Mouse (Mus musculus): ENCODE results near the gene Lig3.

Lig3 gene

DNA sequence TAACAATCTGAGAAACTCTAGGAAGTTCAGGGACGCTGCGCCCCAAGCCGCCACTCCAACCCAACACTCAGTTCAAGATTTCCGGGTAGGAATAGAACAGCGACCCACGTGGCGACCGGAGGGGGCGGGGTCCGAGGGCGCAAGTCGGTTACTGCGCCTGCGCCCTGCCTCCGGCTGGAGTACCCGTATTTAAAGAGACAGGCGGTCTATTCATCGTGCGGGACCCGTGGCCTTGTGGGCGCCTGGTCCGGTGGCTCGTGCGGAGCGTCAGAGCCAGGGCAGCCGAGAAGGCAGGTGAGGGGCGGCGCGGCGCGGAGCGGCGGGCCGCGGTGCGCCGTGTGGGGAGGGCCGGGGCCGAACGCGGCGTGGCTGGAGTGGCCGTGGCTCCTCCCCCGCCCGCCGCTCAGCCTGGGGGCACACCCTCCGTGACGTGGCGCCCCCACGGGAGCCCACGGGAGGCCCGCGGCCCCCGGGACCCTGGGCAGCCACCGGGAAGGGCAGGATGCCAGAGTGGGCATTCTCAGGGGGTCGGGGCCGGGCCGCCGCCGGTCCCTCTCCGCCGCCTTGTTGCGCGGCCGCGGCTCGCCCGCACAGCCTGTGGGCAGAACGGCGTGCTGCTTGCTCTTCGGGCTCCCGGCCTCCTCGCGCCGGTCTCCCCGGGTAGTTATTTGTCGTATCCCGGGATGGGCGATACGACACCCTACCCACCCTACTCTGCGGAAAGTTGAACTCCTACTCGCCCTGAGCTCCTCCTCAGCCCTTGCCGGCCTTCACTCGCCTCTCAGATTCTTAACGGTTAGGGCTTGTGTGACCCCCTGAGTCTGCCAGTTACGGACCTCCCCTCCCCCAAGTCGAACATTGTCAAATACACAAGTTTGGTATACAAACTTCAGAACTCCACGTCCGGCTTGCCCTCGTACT, at the start of gene Lig3:
Lig3 (plus strand) TSS at position 126 of the 921 bp plus-strand sequence.
- in situ Hi-C loops (cut with MboI) = no loop called here

GRCm38 (mm10) chr11:82734227-82734626, 46.7 kb upstream of the Lig3 start:
- in situ Hi-C loops (cut with MboI) = no loop called here

GRCm38 (mm10) chr11:82739006-82739405, 41.9 kb upstream of the Lig3 start:
- in situ Hi-C loops (cut with MboI) = no loop called here

DNA sequence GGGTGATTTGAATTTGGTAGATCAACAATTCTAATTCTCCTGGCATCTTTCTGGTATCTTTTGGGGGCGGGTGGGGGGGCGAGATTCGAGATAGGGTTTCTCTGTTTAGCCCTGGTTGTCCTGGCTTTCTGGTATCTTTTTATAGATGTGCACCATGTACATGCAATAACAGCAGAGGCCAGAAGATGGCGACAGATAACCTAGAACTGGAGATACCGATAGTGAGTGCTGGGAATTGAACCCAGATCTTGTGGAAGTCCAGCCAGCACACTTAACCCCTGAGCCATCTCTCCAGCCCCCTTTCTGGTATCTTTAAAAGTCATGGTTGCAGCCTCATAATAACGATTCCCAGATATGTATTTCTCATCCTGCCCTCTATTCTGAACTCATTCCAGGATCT, 34.8 kb upstream of the Lig3 start:
- in situ Hi-C loops (cut with MboI) = no loop called here

- in situ Hi-C loops (cut with MboI) = no loop called here
Measured at GRCm38 (mm10) chr11:82746857-82747366, 34.0 kb upstream of the Lig3 start.

- in situ Hi-C loops (cut with MboI) = loop anchor here (25.0 kb wide), 1 partner anchor 435 kb away; the partner anchor contains the start of genes Slfn3 and Slfn4
Measured at GRCm38 (mm10) chr11:82752349-82753115, 28.4 kb upstream of the Lig3 start.

GRCm38 (mm10) chr11:82755919-82756318, 25.0 kb upstream of the Lig3 start:
- in situ Hi-C loops (cut with MboI) = loop anchor here (25.0 kb wide), 1 partner anchor 431 kb away; the partner anchor contains the start of genes Slfn3 and Slfn4

DNA sequence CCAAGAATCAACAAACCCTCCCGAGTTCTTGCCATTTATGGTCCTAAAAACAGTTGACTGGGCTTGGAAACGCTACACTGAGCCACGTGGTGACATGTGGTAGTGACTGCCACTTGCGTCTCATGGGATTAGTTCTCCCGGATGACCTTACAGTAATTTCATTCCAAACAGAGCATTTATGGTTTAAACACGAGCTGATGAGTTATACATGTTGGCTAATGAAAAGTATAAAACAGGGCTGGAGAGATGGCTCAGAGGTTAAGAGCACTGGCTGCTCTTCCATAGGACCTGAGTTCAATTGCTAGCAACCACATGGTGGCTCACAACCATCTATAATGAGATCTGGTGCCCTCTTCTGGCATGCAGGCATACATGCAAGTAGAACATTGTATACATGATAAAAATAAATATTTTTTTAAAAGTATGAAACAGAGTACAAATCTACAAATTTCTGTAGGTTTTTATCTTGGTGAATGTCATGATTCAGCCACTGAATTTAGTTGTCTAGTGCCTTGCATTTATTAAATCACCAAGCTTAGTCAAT, 18.6 kb upstream of the Lig3 start:
- in situ Hi-C loops (cut with MboI) = loop anchor here (10.0 to 25.0 kb wide), 2 partner anchors 112 to 425 kb away; partner anchors contain the start of genes Rffl, Slfn3 and Slfn4

DNA sequence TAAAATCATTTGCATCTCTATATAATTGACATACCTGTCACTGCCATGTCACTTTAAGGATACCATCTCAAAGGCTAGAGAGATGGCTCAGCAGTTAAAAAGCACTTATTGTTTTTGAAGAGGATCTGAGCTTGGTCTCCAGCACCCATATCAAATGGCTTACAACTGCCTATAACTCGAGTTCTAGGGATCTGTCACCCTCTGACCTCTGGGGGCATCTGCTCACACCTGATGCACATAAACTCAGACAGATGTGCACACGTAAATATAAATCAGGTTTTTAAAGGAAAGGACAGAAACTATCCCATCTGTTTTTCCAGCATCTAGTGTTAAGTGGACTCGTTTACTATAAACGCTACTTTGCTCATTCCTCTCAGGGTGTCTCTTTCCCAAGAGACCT, 17.6 kb upstream of the Lig3 start:
- in situ Hi-C loops (cut with MboI) = loop anchor here (10.0 to 25.0 kb wide), 2 partner anchors 112 to 424 kb away; partner anchors contain the start of genes Rffl, Slfn3 and Slfn4

DNA sequence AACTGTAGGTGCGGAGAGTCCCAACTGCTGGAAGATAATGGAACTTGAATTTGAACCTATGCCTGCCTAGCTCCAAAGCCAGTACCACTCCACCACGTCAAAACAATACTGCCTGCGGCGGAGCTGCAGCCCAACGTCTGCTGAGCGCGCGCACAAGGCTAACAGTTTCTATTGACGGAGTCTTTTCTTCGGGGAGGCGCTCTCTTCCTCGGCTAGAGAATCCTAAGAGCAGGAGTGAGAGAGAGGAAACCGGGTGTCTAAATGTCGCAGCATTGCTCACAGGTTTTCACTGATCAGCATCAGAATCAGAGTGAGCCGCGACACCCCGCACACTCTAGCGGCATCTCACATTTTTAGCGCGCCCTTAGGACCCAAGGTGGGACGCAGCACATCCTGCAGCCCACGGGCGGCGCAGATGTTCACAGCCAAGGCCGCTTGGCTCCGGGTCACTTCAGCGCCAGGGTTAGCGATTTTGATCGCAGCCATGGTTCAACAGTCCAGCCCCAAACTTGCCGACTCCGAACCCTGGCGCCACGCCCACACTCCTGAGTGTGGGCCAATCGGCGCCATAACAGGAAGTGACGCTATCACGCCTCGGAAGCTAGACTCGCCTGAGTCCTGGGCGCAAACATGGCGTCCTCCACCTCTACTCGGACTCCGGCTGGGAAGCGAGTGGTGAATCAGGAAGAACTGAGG, 17.0 kb upstream of the Lig3 start, which contains the start of the genes Cct6b and Zfp830:
Cct6b (minus strand) TSS at position 580 of the 696 bp plus-strand sequence.
Zfp830 (plus strand) TSS at position 604 of the 696 bp plus-strand sequence.
- in situ Hi-C loops (cut with MboI) = loop anchor here (10.0 to 25.0 kb wide), 2 partner anchors 111 to 423 kb away; partner anchors contain the start of genes Rffl, Slfn3 and Slfn4

DNA sequence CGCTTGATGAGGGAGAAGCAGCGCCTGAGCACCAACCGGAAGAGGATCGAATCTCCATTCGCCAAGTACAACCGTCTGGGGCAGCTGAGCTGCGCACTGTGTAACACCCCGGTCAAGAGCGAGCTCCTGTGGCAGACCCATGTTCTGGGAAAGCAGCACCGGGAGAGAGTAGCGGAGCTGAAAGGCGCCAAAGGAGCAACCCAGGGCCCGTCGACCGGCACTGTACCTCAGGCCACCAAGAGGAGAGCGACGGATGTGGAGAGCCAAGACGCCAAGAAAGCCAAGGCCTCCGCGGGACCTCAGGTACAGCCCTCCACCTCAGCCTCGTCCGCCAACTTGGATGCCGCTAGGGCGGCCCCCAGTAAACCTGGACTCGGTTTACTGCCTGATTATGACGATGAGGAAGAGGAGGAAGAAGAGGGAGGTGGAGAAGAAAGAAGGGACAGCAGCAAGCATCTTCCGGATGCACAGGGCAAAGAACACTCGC, 16.4 kb upstream of the Lig3 start:
- in situ Hi-C loops (cut with MboI) = loop anchor here (10.0 to 25.0 kb wide), 2 partner anchors 110 to 423 kb away; partner anchors contain the start of genes Rffl, Slfn3 and Slfn4

- in situ Hi-C loops (cut with MboI) = no loop called here
Measured at GRCm38 (mm10) chr11:82780134-82780533, 774 bp upstream of the Lig3 start.

DNA sequence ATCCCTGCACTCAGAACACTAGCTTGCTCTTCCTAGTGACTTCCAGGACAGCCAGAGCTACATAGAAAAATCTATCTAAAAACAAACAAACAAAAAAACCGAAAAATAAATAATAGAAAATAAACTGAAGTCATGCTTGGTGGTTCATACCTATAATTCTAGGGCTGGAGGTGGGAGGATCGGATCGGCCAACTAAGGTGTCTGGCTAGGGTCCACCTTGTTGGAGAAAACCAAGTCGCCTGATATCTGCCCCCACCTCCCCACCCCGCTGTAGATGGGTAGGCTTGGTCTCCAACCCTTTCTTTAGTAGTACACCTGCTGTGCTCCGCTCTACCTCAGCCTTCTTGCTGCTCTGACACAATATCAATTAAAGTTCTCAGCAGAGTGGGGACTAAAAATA, 1.3 kb downstream of the Lig3 start:
- in situ Hi-C loops (cut with MboI) = no loop called here

- in situ Hi-C loops (cut with MboI) = no loop called here
Measured at GRCm38 (mm10) chr11:82783453-82783852, 2.5 kb downstream of the Lig3 start.

- in situ Hi-C loops (cut with MboI) = no loop called here
Measured at GRCm38 (mm10) chr11:82806656-82807055, 25.7 kb downstream of the Lig3 start.

DNA sequence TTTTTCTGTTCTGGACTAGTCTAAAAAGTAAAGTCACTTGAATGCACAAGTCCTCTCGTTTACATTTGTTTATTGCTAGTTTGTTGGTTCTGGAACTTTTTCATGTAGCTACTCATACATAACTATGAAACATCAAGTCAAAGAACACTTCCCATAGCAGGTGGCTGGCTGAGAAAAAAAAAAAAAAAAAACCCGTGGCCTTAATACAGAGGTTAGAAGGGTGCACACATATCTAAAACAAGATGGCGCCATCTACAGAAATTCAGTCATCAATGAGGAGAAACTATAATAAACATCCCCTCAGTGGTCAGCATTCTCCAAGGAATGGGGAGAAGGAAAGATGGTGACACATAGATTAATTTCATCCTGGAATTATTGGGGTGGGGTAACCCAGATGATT, 26.5 kb downstream of the Lig3 start:
- in situ Hi-C loops (cut with MboI) = no loop called here

DNA sequence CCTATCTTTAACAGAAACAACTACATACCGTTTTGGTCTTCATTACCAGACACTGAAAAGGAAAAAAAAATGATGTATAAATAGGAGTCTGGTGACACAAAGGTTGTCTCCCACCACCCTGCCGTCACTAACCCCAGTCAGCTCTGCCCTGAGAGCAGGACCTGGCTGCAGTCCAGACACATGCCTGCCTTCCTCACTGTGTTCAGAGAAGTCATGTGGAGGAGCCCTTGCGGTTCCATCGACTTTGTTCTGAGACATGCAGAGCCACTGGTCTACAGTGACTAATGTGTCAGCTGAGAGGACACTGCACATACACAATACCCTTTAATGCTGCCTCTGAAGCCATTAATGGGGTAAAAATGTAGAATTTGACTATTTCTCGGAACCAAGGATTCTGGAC, 27.6 kb downstream of the Lig3 start:
- in situ Hi-C loops (cut with MboI) = no loop called here

DNA sequence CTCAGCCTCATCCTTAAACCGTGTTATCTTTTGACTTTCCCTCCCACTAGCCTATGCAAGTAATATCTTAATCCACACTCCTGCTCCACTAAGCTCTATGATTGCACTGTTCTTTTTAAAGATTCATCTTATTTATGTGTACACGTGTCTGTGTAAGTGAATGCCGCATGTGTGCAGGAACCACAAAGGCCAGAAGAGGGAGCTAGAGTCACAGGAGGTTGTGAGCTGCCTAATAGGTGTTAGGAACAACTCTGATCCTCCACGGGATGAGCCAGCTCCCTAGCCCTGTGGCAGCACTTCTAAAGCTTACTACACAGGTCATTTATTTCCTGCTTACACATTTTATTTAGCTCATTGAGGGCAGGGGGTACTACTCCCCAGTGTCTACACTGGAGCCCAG, 38.4 kb downstream of the Lig3 start:
- in situ Hi-C loops (cut with MboI) = no loop called here

DNA sequence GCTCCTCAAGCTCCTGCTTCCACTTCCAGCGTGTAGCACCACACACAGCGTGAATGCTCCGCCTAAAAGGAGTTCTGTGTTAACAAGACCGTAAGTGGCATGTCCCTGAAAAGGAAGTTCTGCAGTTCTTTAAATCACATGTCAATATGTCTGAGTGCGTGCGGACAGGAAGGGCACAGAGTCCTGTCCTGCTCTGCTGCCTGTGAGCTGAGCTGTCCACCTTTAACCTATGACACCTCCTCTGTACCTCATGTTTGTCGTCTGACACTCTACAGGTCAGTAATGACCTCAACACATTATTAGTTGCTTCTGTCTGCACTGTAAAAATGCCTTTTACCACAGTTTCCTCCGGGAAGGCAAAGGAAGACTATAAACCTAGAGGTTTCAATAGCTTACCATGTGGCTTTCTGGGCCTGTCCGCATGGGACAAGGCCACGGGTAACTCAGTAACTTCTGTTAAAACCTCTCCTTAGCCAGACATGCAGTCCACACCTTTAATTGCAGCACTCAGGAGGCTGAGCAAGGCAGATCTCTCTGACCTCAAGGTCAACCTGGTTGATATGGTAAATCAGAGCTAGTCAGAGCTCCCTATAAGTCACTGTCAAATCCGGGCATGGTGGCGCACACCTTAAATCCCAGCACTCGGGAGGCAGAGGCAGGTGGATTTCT, 40.0 kb downstream of the Lig3 start:
- in situ Hi-C loops (cut with MboI) = no loop called here

- in situ Hi-C loops (cut with MboI) = no loop called here
Measured at GRCm38 (mm10) chr11:82826818-82827217, 45.9 kb downstream of the Lig3 start.

Measured in mature B cell (primary cell).